20 mouse cellular contexts compared by ENCODE assay signal in genomic region chr1:89493177-89493576, GRCm38 (mm10).
"Had no signal": no experiment of that assay in that cellular context is flagged by ENCODE, and none has a peak within 500 bp of the region (broad histone marks: within the 10 kb centered on the region; RNA-seq: fewer than 3 reads in every experiment).

No protein-coding gene starts in this region.

- H3K36me3 ChIP-seq: liver, embryonic 12.5 days; lung, embryonic 15.5 days; midbrain, embryonic 10.5 days; midbrain, embryonic 12.5 days; neural tube, embryonic 13.5 days; neural tube, embryonic 15.5 days had no signal

- H3K4me3 ChIP-seq: liver, embryonic 12.5 days; lung, embryonic 15.5 days; midbrain, embryonic 10.5 days; midbrain, embryonic 12.5 days; myocyte; neural tube, embryonic 13.5 days; neural tube, embryonic 15.5 days had no signal

- ATAC-seq: liver, embryonic 12.5 days; lung, postnatal 0 days; midbrain, embryonic 16.5 days had no signal

- DNase-seq: lung, adult 2 months; midbrain, embryonic 14.5 days; retina, postnatal 1 day; right cerebral cortex, adult 18-20 months; right cerebral cortex, postnatal 25 days; right cerebral cortex, postnatal 4 days; spleen, adult 18-20 months; thymus, adult 2 months; thymus, postnatal 25 days; thymus, postnatal 4 days had no signal

- H3K27me3 ChIP-seq: liver, embryonic 12.5 days; lung, embryonic 15.5 days; midbrain, embryonic 12.5 days; neural tube, embryonic 13.5 days; neural tube, embryonic 15.5 days had no signal

- H3K9me3 ChIP-seq: liver, embryonic 12.5 days; lung, embryonic 15.5 days; midbrain, embryonic 10.5 days; midbrain, embryonic 12.5 days; neural tube, embryonic 13.5 days; neural tube, embryonic 15.5 days had no signal

- H3K9ac ChIP-seq: liver, embryonic 12.5 days; liver, embryonic 14.5 days; lung, embryonic 15.5 days; midbrain, embryonic 12.5 days; neural tube, embryonic 13.5 days; neural tube, embryonic 15.5 days had no signal

- H3K27ac ChIP-seq: liver, embryonic 12.5 days; liver, embryonic 14.5 days; lung, embryonic 15.5 days; midbrain, embryonic 10.5 days; midbrain, embryonic 12.5 days; neural tube, embryonic 13.5 days; neural tube, embryonic 15.5 days had no signal

- H3K4me2 ChIP-seq: liver, embryonic 12.5 days; lung, embryonic 15.5 days; midbrain, embryonic 12.5 days; neural tube, embryonic 13.5 days; neural tube, embryonic 15.5 days had no signal
